Mouse (Mus musculus) limb, embryonic 11.5 days (tissue): Measurements from ENCODE around the gene Rgs12. TPM values are rescaled to one million over a fixed set of nuclear protein-coding genes. Genes with fewer than 3 reads are reported as not detected.
A peak's percentile ranks its signal among the peaks of the same experiment; 100 is the strongest.

ENCODE experiments used
- ATAC-seq: fragments of 200-750 bp; cut with Nextera tagmentation; 2 replicates; pipeline ENCODE4 v1.8.0; 2017; ENCODE audit warnings: low read depth; ENCODE audit not compliant: insufficient number of reproducible peaks, low FRiP score, low TSS enrichment
- DNase-seq: peaks from one replicate; pipeline ENCODE4 v3.0.0-alpha.2; 2015; ENCODE audit warnings: low spot score
- H3K27ac ChIP-seq: fragments of 300-500 bp; sonication (generic); replicated peaks from 2 replicates; pipeline ENCODE4 v1.5.1; 2014; ENCODE audit warnings: low read depth, mild to moderate bottlenecking, low read length
- H3K27me3 ChIP-seq: fragments of 300-500 bp; sonication (generic); 2 replicates; pipeline ENCODE4 v1.6.1; 2014; ENCODE audit warnings: mild to moderate bottlenecking, low read length, mixed read lengths; ENCODE audit not compliant: control insufficient read depth, insufficient read depth
- H3K36me3 ChIP-seq: fragments of 300-500 bp; sonication (generic); 2 replicates; pipeline ENCODE4 v1.6.1; 2014; ENCODE audit warnings: mild to moderate bottlenecking, low read length, moderate library complexity, mixed read lengths; ENCODE audit not compliant: control insufficient read depth, insufficient read depth
- H3K4me1 ChIP-seq: fragments of 300-500 bp; sonication (generic); 2 replicates; pipeline ENCODE4 v1.6.1; 2014; ENCODE audit warnings: low read length, mixed read lengths; ENCODE audit not compliant: control insufficient read depth, insufficient read depth
- H3K4me2 ChIP-seq: fragments of 300-500 bp; sonication (generic); 2 replicates; pipeline ENCODE4 v1.6.1; 2014; ENCODE audit warnings: low read depth, mild to moderate bottlenecking, moderate library complexity; ENCODE audit not compliant: severe bottlenecking
- H3K4me3 ChIP-seq: fragments of 300-500 bp; sonication (generic); 2 replicates; pipeline ENCODE4 v1.5.1; 2014; ENCODE audit warnings: low read depth, low read length
- H3K9ac ChIP-seq: fragments of 300-500 bp; sonication (generic); 2 replicates; pipeline ENCODE4 v1.6.1; 2014; ENCODE audit warnings: mild to moderate bottlenecking, low read length
- H3K9me3 ChIP-seq: fragments of 300-500 bp; sonication (generic); 2 replicates; pipeline ENCODE4 v1.6.1; 2016; ENCODE audit warnings: low read length; ENCODE audit not compliant: control insufficient read depth
- WGBS: fragments of 180-500 bp; shearing (Covaris S2); extraction: QIAGEN DNeasy Blood & Tissue Kit; methylation state at CpG from one replicate; pipeline ENCODE4 v1.1.7; 2014; 5-methylcytosine and 5-hydroxymethylcytosine counted together
- polyA plus RNA-seq: library from polyadenylated mRNA; unstranded; fragments of >200 nt; fragmentation: Nextera tagmentation; extraction: Ambion mirVana; gene quantifications from 2 replicates; pipeline ENCODE4 v1.2.1, GENCODE M21; 2014

Gene Rgs12
- polyA plus RNA-seq, 1 experiment from 2014 or later = 38.7 TPM

DNA sequence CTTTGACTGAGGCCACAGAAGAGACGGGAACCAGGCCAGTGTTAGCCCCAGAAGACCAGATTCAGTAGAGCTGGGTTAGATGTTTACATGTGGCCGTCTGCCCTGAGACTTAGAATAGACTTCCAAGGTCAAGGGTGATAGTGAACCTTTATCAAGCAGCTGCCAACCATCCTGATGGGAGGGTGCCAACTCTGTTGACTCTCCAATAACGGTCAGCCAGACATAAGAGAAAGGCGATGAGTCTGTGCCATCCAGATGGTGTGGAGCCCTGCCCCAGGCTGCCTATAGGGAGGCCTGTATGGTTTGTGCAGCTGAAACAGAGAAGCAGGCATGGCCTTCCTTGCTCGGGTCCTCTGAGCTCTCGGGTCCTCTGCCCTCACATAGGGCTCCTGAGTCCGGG, 24.7 kb upstream of the Rgs12 start:
- H3K27me3 ChIP-seq = no peaks in the 10 kb centered on the region
- H3K9ac ChIP-seq = no peak overlapping the region
- H3K4me1 ChIP-seq = no peaks in the 10 kb centered on the region
- ATAC-seq (no peak), DNase-seq (no peak)
- H3K27ac ChIP-seq = no peak overlapping the region
- H3K9me3 ChIP-seq = no peaks in the 10 kb centered on the region
- no peak overlapping the region for H3K4me3 ChIP-seq
- no peaks in the 10 kb centered on the region for H3K36me3 ChIP-seq
- 95% methylated on average over 7 of the region's 7 CpGs for WGBS
- H3K4me2 ChIP-seq = no peak overlapping the region

DNA sequence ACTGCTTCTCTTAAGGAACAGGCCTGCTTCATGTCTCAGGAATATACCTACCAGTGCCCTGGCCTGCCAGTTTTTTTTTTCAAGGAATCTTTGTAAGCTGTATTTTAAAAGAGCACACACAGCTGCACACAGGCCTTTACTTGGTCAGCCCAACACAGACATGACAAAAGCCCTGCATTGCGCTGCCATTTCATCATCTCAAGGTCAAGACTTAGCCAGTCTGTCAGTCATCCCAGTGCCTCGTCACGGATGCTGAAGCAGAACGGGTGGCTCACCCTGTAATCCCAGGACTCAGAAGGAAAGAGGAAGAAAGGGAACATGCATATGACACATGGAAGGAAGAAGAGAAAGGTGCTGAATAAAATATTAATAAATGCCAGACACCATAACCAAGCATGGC, 21.6 kb upstream of the Rgs12 start:
- Histone ChIP-seq H3K27ac (no peak overlapping the region), H3K9me3 (no peaks in the 10 kb centered on the region), H3K4me1 (peaks cover 14% of the 10 kb centered on the region), H3K36me3 (no peaks in the 10 kb centered on the region), H3K27me3 (no peaks in the 10 kb centered on the region), H3K4me2 (no peak overlapping the region), H3K9ac (no peak overlapping the region), H3K4me3 (no peak overlapping the region)
- ATAC-seq (no peak), DNase-seq (no peak)
- WGBS = 92% methylated on average over 4 of the region's 4 CpGs

DNA sequence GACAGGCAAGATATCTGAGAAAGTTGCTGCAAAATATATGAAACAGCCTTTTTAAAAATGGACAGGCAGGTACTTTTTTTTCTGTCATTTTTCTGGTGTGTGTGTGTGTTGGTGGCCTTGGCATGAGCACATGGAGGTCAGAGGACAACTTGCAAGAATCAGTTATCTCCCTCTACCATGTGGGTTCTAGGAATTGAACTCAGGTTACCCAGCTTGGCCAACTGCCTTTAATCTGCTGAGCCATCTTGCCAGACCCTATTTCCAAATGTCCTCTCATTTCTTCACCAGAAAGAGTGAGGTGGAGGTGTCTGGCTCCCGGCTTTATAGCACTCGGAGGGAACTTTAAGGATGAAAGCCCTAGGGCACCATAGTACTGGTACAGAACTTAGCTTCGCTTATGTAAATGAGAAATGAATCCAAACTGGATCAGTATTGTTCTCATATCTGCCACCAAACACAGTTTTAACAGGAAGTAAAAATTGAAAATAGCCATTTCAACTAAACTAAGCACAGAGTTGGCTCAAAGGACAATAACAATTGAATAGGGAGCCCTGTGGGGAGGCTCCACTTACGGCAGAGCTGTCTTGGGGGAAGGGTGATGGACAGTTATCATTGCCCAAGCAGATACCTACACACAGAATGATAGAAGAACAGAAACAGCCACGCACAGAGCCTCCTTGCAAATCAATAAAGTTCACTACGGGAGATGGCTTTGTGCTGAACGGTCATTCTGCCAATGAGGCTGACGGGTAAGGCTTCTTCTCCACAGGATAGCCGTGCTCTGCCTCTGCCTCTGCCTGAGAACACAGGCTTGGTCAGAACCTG, 18.9 kb upstream of the Rgs12 start:
- DNase-seq (no peak), ATAC-seq (no peak)
- H3K4me3 ChIP-seq = no peak overlapping the region
- no peaks in the 10 kb centered on the region for H3K9me3 ChIP-seq
- H3K4me1 ChIP-seq = peaks cover 14% of the 10 kb centered on the region
- H3K27me3 ChIP-seq = no peaks in the 10 kb centered on the region
- no peak overlapping the region for H3K4me2 ChIP-seq
- 88% methylated on average over 9 of the region's 9 CpGs for WGBS
- H3K27ac ChIP-seq = no peak overlapping the region
- H3K9ac ChIP-seq = no peak overlapping the region
- H3K36me3 ChIP-seq = no peaks in the 10 kb centered on the region

DNA sequence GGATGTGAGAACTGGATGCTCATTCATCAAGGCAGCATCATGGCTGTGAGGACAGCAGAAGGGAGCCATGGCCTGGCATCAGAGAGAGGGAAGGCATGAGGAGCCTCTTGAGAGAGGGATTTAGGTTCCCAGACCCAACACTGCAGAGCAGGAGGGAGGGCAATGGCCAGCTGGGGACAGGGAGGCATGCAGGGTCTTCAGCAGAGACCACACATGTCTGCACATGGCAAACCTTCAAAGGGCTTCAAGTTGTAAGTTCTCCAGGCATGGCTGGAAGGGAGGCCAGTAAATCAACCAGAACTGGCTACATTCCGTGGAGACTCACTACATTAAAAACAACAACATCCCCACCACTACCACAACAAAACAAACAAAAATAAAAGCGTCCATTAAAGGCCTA, 18.2 kb upstream of the Rgs12 start:
- Histone ChIP-seq H3K27me3 (no peaks in the 10 kb centered on the region), H3K4me2 (no peak overlapping the region), H3K9ac (no peak overlapping the region), H3K36me3 (no peaks in the 10 kb centered on the region), H3K27ac (no peak overlapping the region), H3K4me3 (no peak overlapping the region), H3K4me1 (peaks cover 14% of the 10 kb centered on the region), H3K9me3 (no peaks in the 10 kb centered on the region)
- no peak for ATAC-seq
- WGBS = 51% methylated on average over 2 of the region's 2 CpGs
- no peak for DNase-seq

DNA sequence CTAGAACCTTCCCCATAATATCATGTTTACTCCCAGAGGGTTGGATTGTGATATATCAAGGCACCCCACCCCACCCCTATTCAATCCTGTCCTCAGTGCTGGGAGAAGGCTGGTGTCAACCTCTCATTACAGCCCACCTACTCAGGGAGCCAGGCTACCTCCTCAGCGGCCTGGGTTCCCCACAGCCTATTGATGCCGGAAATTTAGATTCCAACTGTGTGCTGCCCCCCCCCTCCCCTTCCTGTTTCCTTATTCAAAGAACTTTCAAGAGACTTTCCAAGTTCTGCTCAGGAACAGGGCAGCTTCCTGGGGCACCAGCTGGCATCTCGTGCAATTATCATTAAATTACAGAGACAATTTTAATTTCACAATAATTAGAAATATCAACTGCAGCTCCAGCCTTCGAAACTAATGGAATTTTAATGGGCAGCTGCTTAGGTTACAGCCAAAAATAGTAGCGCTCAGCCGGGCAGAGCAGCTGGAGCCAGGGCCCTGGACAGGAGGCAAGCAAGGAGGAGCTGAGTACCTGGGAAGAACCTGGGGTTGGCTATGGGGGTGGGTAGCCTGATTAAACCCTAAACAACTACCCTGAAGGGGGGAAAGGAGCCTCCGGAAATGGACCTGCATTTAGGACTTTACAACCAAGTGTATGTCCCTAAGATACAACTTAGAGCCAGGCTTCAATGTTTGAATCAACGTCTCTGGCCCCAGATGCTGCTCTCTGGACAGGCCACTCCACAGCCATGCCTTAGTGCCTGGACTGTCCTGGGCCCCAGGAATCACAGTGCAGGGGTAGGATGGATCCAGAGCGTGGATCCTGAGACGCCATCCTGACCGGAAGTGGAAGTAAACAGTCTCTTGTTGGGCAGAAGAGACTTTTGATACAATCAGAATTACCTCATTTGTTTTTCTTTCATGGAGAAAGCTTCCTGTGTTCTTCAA, 17.5 kb upstream of the Rgs12 start:
- DNase-seq (peak; percentile 45), ATAC-seq (0 out of 2 replicates have a peak, but pooled peaks have one; percentile 65)
- Histone ChIP-seq H3K27me3 (no peaks in the 10 kb centered on the region), H3K36me3 (no peaks in the 10 kb centered on the region), H3K9me3 (no peaks in the 10 kb centered on the region), H3K4me1 (peaks cover 14% of the 10 kb centered on the region), H3K4me3 (no peak overlapping the region), H3K9ac (no peak overlapping the region), H3K27ac (peak overlapping the region; percentile 75), H3K4me2 (no peak overlapping the region)
- WGBS = 44% methylated on average over 11 of the region's 11 CpGs

DNA sequence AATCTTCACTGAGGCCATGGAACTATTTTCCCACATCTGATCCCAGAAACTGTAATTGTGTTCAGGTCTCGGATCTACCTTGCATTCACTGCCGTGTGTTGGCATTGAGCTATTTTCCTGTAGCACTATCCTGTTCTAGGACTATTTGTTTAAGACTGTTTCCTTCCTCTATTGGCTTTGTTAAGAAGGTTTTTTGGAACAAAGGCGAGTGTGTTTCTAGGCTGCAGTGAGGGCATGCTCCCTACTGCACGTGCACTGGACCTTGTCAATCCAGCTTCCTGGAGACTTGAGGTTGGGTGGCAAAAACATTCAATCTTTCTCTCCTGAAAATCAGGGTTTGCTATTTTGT, 16.8 kb upstream of the Rgs12 start:
- Histone ChIP-seq H3K4me2 (no peak overlapping the region), H3K4me3 (no peak overlapping the region), H3K27ac (peak overlapping the region; percentile 75), H3K27me3 (no peaks in the 10 kb centered on the region), H3K36me3 (no peaks in the 10 kb centered on the region), H3K4me1 (peaks cover 14% of the 10 kb centered on the region), H3K9ac (no peak overlapping the region), H3K9me3 (no peaks in the 10 kb centered on the region)
- DNase-seq (no peak), ATAC-seq (no peak)
- 68% methylated on average over 4 of the region's 4 CpGs for WGBS

DNA sequence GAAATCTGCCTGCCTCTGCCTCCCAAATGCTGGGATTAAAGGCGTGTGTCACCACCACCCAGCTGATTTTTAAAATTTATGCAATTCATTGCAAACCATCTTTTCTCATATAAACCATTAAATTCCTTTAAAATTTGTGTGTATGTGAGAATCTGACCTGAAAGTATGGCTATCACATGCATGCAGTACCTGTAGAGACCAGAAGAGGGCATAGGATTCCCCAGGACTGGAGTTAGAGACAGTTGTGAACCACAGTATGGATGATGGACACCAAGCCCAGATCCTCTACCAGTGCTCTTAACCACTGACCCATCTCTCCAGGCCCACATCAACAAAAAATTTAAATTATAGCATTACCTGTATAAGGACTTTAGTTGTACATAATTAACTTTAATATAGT, 15.8 kb upstream of the Rgs12 start:
- Histone ChIP-seq H3K27ac (no peak overlapping the region), H3K27me3 (no peaks in the 10 kb centered on the region), H3K4me3 (no peak overlapping the region), H3K9me3 (no peaks in the 10 kb centered on the region), H3K36me3 (no peaks in the 10 kb centered on the region), H3K9ac (no peak overlapping the region), H3K4me2 (no peak overlapping the region), H3K4me1 (peaks cover 14% of the 10 kb centered on the region)
- ATAC-seq (no peak), DNase-seq (no peak)
- 91% methylated on average over 1 of the region's 1 CpGs for WGBS

DNA sequence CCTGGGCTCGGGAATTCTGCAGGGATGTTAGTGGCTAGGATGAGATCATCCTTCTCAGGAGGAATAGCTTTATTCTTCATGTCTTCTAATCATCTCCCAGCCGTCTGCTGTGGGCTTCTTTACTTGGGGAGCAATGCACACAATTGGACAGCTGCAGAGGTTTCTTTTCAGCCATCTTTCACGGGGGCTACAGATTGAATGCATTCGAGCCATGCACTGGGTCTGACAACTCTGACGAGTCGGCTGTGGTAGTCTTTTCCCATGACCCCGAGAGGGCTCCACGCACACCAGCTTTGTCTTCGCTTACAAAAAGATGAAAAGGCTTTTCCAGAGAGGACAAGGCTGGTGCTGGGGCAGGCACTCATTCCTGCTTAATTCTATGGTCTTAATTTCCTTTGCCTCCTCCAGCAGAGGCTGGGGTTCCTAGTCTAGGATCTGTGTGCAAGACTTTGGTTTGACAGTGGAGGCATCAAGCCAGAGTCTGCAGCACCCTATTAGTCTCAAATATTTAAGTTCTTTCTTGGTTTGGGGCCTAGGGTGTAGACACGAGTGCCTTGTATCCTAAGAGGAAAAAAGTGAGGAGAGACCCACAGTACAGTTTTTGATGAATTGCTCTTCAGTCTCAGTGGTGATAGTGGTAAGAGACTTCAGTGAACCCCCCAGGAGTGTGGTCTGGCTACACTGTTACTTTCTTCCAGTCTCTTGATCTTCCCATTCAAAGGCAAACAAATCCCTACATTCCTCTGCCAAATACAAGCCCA, 7.4 kb upstream of the Rgs12 start:
- no peak for ATAC-seq
- Histone ChIP-seq H3K4me3 (no peak overlapping the region), H3K27ac (no peak overlapping the region), H3K36me3 (no peaks in the 10 kb centered on the region), H3K4me1 (no peaks in the 10 kb centered on the region), H3K9ac (no peak overlapping the region), H3K4me2 (no peak overlapping the region), H3K27me3 (no peaks in the 10 kb centered on the region), H3K9me3 (no peaks in the 10 kb centered on the region)
- no peak for DNase-seq
- 83% methylated on average over 10 of the region's 10 CpGs for WGBS
